Mouse (Mus musculus) heart, postnatal 0 days (tissue): ENCODE measurements around the gene Klf5.

Experiments
- CTCF ChIP-seq: IDR thresholded peaks from 2 replicates; pipeline ENCODE4 v1.5.1; 2016; ENCODE audit warnings: antibody characterized with exemption, control low read depth, low read depth
- EP300 ChIP-seq: IDR thresholded peaks from 2 replicates; pipeline ENCODE4 v1.6.1; 2016; ENCODE audit warnings: antibody characterized with exemption, low read depth

DNA sequence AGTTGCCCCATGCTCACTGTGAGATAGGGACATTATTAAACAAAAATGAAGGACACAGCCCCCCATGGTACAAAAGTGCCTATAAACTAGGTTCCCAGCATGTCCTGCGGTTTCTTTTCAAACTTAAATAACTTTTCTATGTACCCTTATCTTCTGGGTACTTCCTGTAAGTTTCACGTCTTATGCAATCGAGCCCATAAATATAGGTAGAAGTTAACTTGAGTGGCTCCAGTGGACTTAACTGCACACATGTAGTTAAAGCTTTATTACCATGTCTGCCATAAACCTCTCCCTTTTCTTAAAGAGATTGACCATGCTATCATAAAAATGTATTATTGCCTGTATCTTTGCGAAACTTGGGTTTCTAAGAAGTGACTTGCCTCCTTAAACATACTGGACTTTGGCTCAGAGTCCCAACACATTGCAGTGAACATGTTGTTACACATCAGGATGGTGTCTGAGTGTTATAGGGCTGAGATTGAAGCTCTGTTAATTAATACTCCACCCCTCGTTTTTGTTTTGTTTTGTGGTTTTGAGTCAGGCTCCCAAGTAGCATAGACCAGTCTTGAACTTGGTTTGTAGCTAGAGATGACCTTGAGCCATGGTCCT lies 17.6 kb upstream of the Klf5 start:
- TF ChIP-seq EP300 (no peak), CTCF (no peak)
